Mouse (Mus musculus) kidney, embryonic 14.5 days (tissue): ENCODE results near the gene Cdc37l1. TPM values are rescaled to one million over a fixed set of nuclear protein-coding genes. Genes with fewer than 3 reads are reported as not detected.

Experiments
- ATAC-seq: fragments of 200-750 bp; cut with Nextera tagmentation; 2 replicates; pipeline ENCODE4 v1.8.0; 2017; ENCODE audit warnings: moderate number of reproducible peaks, mild to moderate bottlenecking, moderate TSS enrichment, moderate library complexity; ENCODE audit not compliant: low FRiP score, low TSS enrichment
- H3K27ac ChIP-seq: fragments of 300-500 bp; sonication (generic); 2 replicates; pipeline ENCODE4 v1.5.1; 2014; ENCODE audit warnings: low read depth, mild to moderate bottlenecking, low read length, moderate library complexity, mixed read lengths
- H3K27me3 ChIP-seq: fragments of 300-500 bp; sonication (generic); 2 replicates; pipeline ENCODE4 v1.6.1; 2014; ENCODE audit warnings: mild to moderate bottlenecking, low read length; ENCODE audit not compliant: control insufficient read depth, insufficient read depth
- H3K36me3 ChIP-seq: fragments of 300-500 bp; sonication (generic); 2 replicates; pipeline ENCODE4 v1.6.1; 2014; ENCODE audit warnings: low read length, mixed read lengths; ENCODE audit not compliant: control insufficient read depth, insufficient read depth
- H3K4me1 ChIP-seq: fragments of 300-500 bp; sonication (generic); 2 replicates; pipeline ENCODE4 v1.6.1; 2014; ENCODE audit warnings: low read length, mixed read lengths; ENCODE audit not compliant: control insufficient read depth, insufficient read depth
- H3K4me2 ChIP-seq: fragments of 300-500 bp; sonication (generic); replicated peaks from 2 replicates; pipeline ENCODE4 v1.6.1; 2014; ENCODE audit warnings: low read depth, mild to moderate bottlenecking, low read length
- H3K4me3 ChIP-seq: fragments of 300-500 bp; sonication (generic); 2 replicates; pipeline ENCODE4 v1.5.1; 2014; ENCODE audit warnings: mild to moderate bottlenecking, low read length
- H3K9ac ChIP-seq: fragments of 300-500 bp; sonication (generic); 2 replicates; pipeline ENCODE4 v1.6.1; 2014; ENCODE audit warnings: low read depth, mild to moderate bottlenecking, low read length, moderate library complexity
- H3K9me3 ChIP-seq: fragments of 300-500 bp; sonication (generic); 2 replicates; pipeline ENCODE4 v1.6.1; 2016; ENCODE audit warnings: low read length; ENCODE audit not compliant: control insufficient read depth
- WGBS: fragments of 180-500 bp; shearing (Covaris S2); extraction: QIAGEN DNeasy Blood & Tissue Kit; methylation state at CpG from one replicate; pipeline ENCODE4 v1.1.7; 2014; 5-methylcytosine and 5-hydroxymethylcytosine counted together
- polyA plus RNA-seq: library from polyadenylated mRNA; unstranded; fragments of >200 nt; fragmentation: Nextera tagmentation; extraction: Ambion mirVana; gene quantifications from 2 replicates; pipeline ENCODE4 v1.2.1, GENCODE M21; 2014

Gene Cdc37l1
- polyA plus RNA-seq, 1 experiment from 2014 or later, result 47.2 TPM

DNA sequence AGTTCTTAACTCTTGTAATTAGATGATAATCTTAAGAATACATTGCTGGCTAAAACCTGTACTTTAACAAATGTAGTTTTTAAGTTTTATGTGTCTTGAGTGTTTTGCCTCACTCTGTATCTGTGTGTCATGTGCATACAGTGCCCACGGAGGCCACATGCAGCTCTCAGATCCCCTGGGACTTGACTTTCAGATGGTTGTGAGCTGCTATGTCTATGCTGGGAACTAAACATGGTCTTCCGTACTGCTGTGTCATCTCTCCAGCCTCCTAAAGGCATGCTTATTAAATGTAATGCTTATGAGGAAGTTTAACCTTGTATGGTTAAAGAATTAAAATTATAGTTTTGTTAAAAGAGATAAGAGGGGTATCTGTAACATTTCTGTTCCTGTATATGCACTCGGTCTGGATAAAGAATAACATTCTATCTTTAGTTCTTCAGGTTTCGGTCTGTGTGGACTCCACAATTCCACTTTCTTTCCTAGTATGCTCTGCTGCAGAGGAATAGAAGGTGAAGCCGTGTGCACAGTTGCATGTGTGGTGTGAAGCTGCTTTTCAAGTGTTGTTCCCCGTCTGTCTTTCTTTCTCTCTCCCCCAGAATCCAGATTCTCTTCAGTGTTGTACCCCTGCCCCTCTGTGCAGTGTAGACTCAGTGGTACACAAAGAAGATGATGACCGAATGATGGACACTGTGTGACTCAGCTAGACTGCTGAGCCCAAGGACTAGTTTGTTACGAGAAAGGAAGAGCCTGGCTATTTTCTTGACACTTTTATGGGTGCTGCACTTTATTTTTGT, 25.5 kb downstream of the Cdc37l1 start:
- 66% methylated on average over 8 of the region's 8 CpGs for WGBS
- Histone ChIP-seq H3K9me3 (no peaks in the 10 kb centered on the region), H3K27me3 (no peaks in the 10 kb centered on the region), H3K4me3 (no peak overlapping the region), H3K4me2 (no peak overlapping the region), H3K36me3 (peaks cover 49% of the 10 kb centered on the region), H3K27ac (0 out of 2 replicates have a peak overlapping the region, but pooled peaks have one; percentile 59), H3K4me1 (no peaks in the 10 kb centered on the region), H3K9ac (no peak overlapping the region)
- no peak for ATAC-seq

DNA sequence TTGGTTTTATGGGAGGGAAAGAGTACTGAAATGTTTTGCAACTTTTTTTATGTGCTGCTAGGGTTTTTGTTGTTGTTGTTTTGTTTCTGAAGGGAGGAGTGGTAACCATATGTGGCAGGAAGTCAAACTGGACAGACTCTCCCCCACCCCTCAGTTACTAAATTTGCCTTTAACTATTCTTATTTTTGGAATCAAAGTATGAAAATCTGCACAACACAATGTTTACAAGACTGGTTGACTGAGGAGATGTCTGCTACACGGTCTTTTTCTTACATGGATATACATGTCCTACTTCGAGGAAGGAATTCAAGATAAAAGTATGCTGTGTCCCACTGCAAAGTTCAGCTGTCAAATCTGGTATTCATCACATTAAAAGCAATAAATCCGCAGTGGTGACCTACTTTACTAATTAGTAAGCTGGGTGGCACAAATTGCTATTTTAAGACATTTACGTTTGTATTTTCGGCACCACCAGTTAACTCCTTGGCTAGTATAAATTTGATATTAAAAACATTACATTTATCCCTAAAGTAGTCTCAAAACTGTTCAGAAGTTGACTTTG, 26.1 kb downstream of the Cdc37l1 start:
- no peak for ATAC-seq

GRCm38 (mm10) chr19:29016786-29017185, 26.6 kb downstream of the Cdc37l1 start:
- H3K36me3 ChIP-seq, result peaks cover 51% of the 10 kb centered on the region
- 46% methylated on average over 5 of the region's 5 CpGs for WGBS
- no peak overlapping the region for H3K9ac ChIP-seq
- no peak for ATAC-seq
- H3K27me3 ChIP-seq, result no peaks in the 10 kb centered on the region
- H3K4me1 ChIP-seq, result no peaks in the 10 kb centered on the region
- H3K4me2 ChIP-seq, result no peak overlapping the region
- H3K27ac ChIP-seq, result no peak overlapping the region
- H3K9me3 ChIP-seq, result no peaks in the 10 kb centered on the region
- no peak overlapping the region for H3K4me3 ChIP-seq

More for the DNA sequence above, 26.1 kb downstream of the Cdc37l1 start:
- Histone ChIP-seq H3K27ac (no peak overlapping the region), H3K4me3 (no peak overlapping the region), H3K4me2 (no peak overlapping the region), H3K9ac (no peak overlapping the region), H3K36me3 (peaks cover 51% of the 10 kb centered on the region), H3K27me3 (no peaks in the 10 kb centered on the region), H3K9me3 (no peaks in the 10 kb centered on the region), H3K4me1 (no peaks in the 10 kb centered on the region)
- WGBS, result 61% methylated on average over 5 of the region's 5 CpGs

DNA sequence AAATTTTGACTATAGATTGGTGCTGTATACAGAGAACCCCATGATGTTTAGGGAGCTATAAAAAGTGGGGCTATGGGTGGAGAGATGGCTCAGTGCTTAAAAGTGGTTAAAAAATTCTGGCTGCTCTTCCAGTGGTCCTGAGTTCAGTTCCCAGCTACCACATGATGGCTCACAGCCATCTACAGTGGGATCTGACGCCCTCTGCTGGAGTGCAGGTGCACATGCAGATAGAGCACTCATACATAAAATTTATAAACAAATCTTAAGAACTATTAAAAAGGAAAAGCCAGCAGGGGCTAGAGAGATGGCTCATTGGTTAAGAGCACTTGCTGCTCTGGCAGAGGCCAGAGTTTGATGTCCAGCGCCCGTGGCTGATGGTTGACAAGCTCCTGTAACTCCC, 29.5 kb downstream of the Cdc37l1 start:
- no peak overlapping the region for H3K4me3 ChIP-seq
- H3K4me2 ChIP-seq, result no peak overlapping the region
- ATAC-seq, result no peak
- H3K9ac ChIP-seq, result no peak overlapping the region
- H3K27ac ChIP-seq, result no peak overlapping the region
- no peaks in the 10 kb centered on the region for H3K4me1 ChIP-seq
- H3K27me3 ChIP-seq, result no peaks in the 10 kb centered on the region
- peaks cover 56% of the 10 kb centered on the region for H3K36me3 ChIP-seq
- H3K9me3 ChIP-seq, result no peaks in the 10 kb centered on the region
- 94% methylated on average over 3 of the region's 3 CpGs for WGBS

- Histone ChIP-seq H3K4me2 (no peak overlapping the region), H3K4me1 (no peaks in the 10 kb centered on the region), H3K9ac (no peak overlapping the region), H3K4me3 (no peak overlapping the region), H3K36me3 (peaks cover 67% of the 10 kb centered on the region), H3K27ac (no peak overlapping the region), H3K27me3 (no peaks in the 10 kb centered on the region), H3K9me3 (no peaks in the 10 kb centered on the region)
- no peak for ATAC-seq
- 84% methylated on average over 7 of the region's 7 CpGs for WGBS
Measured at GRCm38 (mm10) chr19:29021754-29022345, 31.7 kb downstream of the Cdc37l1 start.

GRCm38 (mm10) chr19:29024391-29024947, 34.3 kb downstream of the Cdc37l1 start:
- no peaks in the 10 kb centered on the region for H3K9me3 ChIP-seq
- H3K27ac ChIP-seq, result no peak overlapping the region
- no peak overlapping the region for H3K4me2 ChIP-seq
- H3K4me3 ChIP-seq, result no peak overlapping the region
- ATAC-seq, result no peak
- no peaks in the 10 kb centered on the region for H3K4me1 ChIP-seq
- no peak overlapping the region for H3K9ac ChIP-seq
- WGBS, result 84% methylated on average over 11 of the region's 11 CpGs
- H3K36me3 ChIP-seq, result peaks cover 67% of the 10 kb centered on the region
- H3K27me3 ChIP-seq, result no peaks in the 10 kb centered on the region

GRCm38 (mm10) chr19:29031788-29032187, 41.6 kb downstream of the Cdc37l1 start:
- Histone ChIP-seq H3K27me3 (no peaks in the 10 kb centered on the region), H3K27ac (no peak overlapping the region), H3K4me2 (no peak overlapping the region), H3K4me1 (no peaks in the 10 kb centered on the region), H3K9ac (no peak overlapping the region), H3K9me3 (no peaks in the 10 kb centered on the region), H3K36me3 (peaks cover 20% of the 10 kb centered on the region), H3K4me3 (no peak overlapping the region)
- ATAC-seq, result no peak
- 87% methylated on average over 3 of the region's 3 CpGs for WGBS

- no peaks in the 10 kb centered on the region for H3K27me3 ChIP-seq
- H3K4me1 ChIP-seq, result no peaks in the 10 kb centered on the region
- no peak overlapping the region for H3K4me2 ChIP-seq
- H3K4me3 ChIP-seq, result no peak overlapping the region
- H3K27ac ChIP-seq, result no peak overlapping the region
- peaks cover 22% of the 10 kb centered on the region for H3K36me3 ChIP-seq
- ATAC-seq, result no peak
- H3K9me3 ChIP-seq, result no peaks in the 10 kb centered on the region
- no peak overlapping the region for H3K9ac ChIP-seq
Measured at GRCm38 (mm10) chr19:29032662-29033061, 42.5 kb downstream of the Cdc37l1 start.

- H3K27ac ChIP-seq, result no peak overlapping the region
- H3K4me1 ChIP-seq, result no peaks in the 10 kb centered on the region
- no peaks in the 10 kb centered on the region for H3K9me3 ChIP-seq
- H3K9ac ChIP-seq, result no peak overlapping the region
- H3K4me2 ChIP-seq, result no peak overlapping the region
- 93% methylated on average over 5 of the region's 5 CpGs for WGBS
- peaks cover 22% of the 10 kb centered on the region for H3K36me3 ChIP-seq
- no peak overlapping the region for H3K4me3 ChIP-seq
- ATAC-seq, result no peak
- no peaks in the 10 kb centered on the region for H3K27me3 ChIP-seq
Measured at GRCm38 (mm10) chr19:29037026-29037425, 46.9 kb downstream of the Cdc37l1 start.
